Mouse (Mus musculus) erythroid progenitor cell, adult 5-6 weeks (primary cell): Measurements from ENCODE around the gene Commd1. TPM values are rescaled to one million over a fixed set of nuclear protein-coding genes. Genes with fewer than 3 reads are reported as not detected.
A peak's percentile ranks its signal among the peaks of the same experiment; 100 is the strongest.

Experiments used
- ATAC-seq: replicated peaks from 2 replicates; pipeline ENCODE4 v1.8.0; 2016; ENCODE audit warnings: moderate number of reproducible peaks, mild to moderate bottlenecking, moderate TSS enrichment, inconsistent platforms; ENCODE audit not compliant: poor library complexity, low FRiP score, severe bottlenecking
- total RNA-seq, 2 experiments: library from RNA; stranded (forward) in 1 of 2; stranded (reverse) in 1 of 2; fragments of 150-400 nt in 1 of 2; fragments of 186-747, 209-891 nt in 1 of 2; gene quantifications; 2 replicates each; pipeline versions ENCODE4 v1.2.3 to v1.2.4; 2015 to 2017; ENCODE audit warnings: low replicate concordance in 2 of 2

The Commd1 gene
- total RNA-seq, 2 experiments from 2014 or later: 30.7 to 38.1 TPM

GRCm38 (mm10) chr11:22991218-22991835, 9.1 kb upstream of the Commd1 start:
- no peak for ATAC-seq

- ATAC-seq: peak; percentile 96
Measured at GRCm38 (mm10) chr11:22990393-22991126, 8.4 kb upstream of the Commd1 start, which contains the start of gene Cct4. Gene Cct4 (plus strand): TSS chr11:22990519.

- no peak for ATAC-seq
Measured at GRCm38 (mm10) chr11:22989786-22990185, 7.6 kb upstream of the Commd1 start.

- 0 out of 2 replicates have a peak, but pooled peaks have one; percentile 40 for ATAC-seq
Measured at GRCm38 (mm10) chr11:22987357-22987756, 5.2 kb upstream of the Commd1 start.

GRCm38 (mm10) chr11:22985510-22985909, 3.3 kb upstream of the Commd1 start:
- ATAC-seq: no peak

GRCm38 (mm10) chr11:22982846-22983245, 664 bp upstream of the Commd1 start:
- no peak for ATAC-seq

- ATAC-seq: peak; percentile 32
Measured at GRCm38 (mm10) chr11:22981543-22981950, 635 bp downstream of the Commd1 start.

- ATAC-seq: no peak
Measured at GRCm38 (mm10) chr11:22981041-22981440, 1.1 kb downstream of the Commd1 start.

GRCm38 (mm10) chr11:22979221-22979620, 3.0 kb downstream of the Commd1 start:
- ATAC-seq: no peak

GRCm38 (mm10) chr11:22978711-22979110, 3.5 kb downstream of the Commd1 start:
- ATAC-seq: no peak

- no peak for ATAC-seq
Measured at GRCm38 (mm10) chr11:22978215-22978614, 4.0 kb downstream of the Commd1 start.

GRCm38 (mm10) chr11:22973599-22973998, 8.6 kb downstream of the Commd1 start:
- no peak for ATAC-seq

GRCm38 (mm10) chr11:22972746-22973526, 9.2 kb downstream of the Commd1 start:
- ATAC-seq: peak; percentile 72

- peak; percentile 80 for ATAC-seq
Measured at GRCm38 (mm10) chr11:22971835-22972709, 10.1 kb downstream of the Commd1 start, which contains the start of gene Zrsr1. Gene Zrsr1 (plus strand): TSS chr11:22972005.

GRCm38 (mm10) chr11:22970546-22970945, 11.6 kb downstream of the Commd1 start:
- ATAC-seq: no peak

- ATAC-seq: no peak
Measured at GRCm38 (mm10) chr11:22969486-22969885, 12.7 kb downstream of the Commd1 start.

- ATAC-seq: no peak
Measured at GRCm38 (mm10) chr11:22965503-22965902, 16.7 kb downstream of the Commd1 start.

GRCm38 (mm10) chr11:22964401-22964800, 17.8 kb downstream of the Commd1 start:
- ATAC-seq: no peak

GRCm38 (mm10) chr11:22962101-22962500, 20.1 kb downstream of the Commd1 start:
- ATAC-seq: no peak
